Mouse (Mus musculus): ENCODE measurements at regions not wholly inside any gene's neighbourhood (a gene's known extent, or its start where the extent isn't known, plus 50 kb on each side); places are given as distances from the start of the nearest gene placed in this dataset.

- no peak for DNase-seq
Observed at GRCm38 (mm10) chr19:55985518-55985917, 243.9 kb downstream of the Tcf7l2 start.

GRCm38 (mm10) chr19:55991791-55992726, 250.4 kb downstream of the Tcf7l2 start:
- no peak for DNase-seq

GRCm38 (mm10) chr19:55992727-55993066, 251.1 kb downstream of the Tcf7l2 start:
- no peak for DNase-seq

GRCm38 (mm10) chr19:55995721-55996120, 254.1 kb downstream of the Tcf7l2 start:
- no peak for DNase-seq

- DNase-seq = no peak
Observed at GRCm38 (mm10) chr19:55998454-55999180, 257.0 kb downstream of the Tcf7l2 start.

- DNase-seq = no peak
Observed at GRCm38 (mm10) chr19:55999409-55999808, 257.8 kb downstream of the Tcf7l2 start.

GRCm38 (mm10) chr19:56001428-56001827, 259.8 kb downstream of the Tcf7l2 start:
- DNase-seq = no peak

- DNase-seq = no peak
Observed at GRCm38 (mm10) chr19:56005886-56006285, 264.3 kb downstream of the Tcf7l2 start.

GRCm38 (mm10) chr19:56007433-56007832, 265.8 kb downstream of the Tcf7l2 start:
- DNase-seq = no peak

- DNase-seq = no peak
Observed at GRCm38 (mm10) chr19:56010766-56011165, 269.1 kb downstream of the Tcf7l2 start.

GRCm38 (mm10) chr19:56011292-56011691, 269.7 kb downstream of the Tcf7l2 start:
- DNase-seq = no peak

- no peak for DNase-seq
Observed at GRCm38 (mm10) chr19:56016548-56017346, 270.2 kb upstream of the Habp2 start.

GRCm38 (mm10) chr19:56017524-56017923, 269.4 kb upstream of the Habp2 start:
- DNase-seq = no peak

GRCm38 (mm10) chr19:56019143-56019542, 267.8 kb upstream of the Habp2 start:
- DNase-seq = no peak

- DNase-seq = no peak
Observed at GRCm38 (mm10) chr19:56022348-56022747, 264.6 kb upstream of the Habp2 start.

- no peak for DNase-seq
Observed at GRCm38 (mm10) chr19:56024599-56024998, 262.3 kb upstream of the Habp2 start.

GRCm38 (mm10) chr19:56029428-56030281, 257.3 kb upstream of the Habp2 start:
- DNase-seq = no peak

- no peak for DNase-seq
Observed at GRCm38 (mm10) chr19:56030401-56030925, 256.5 kb upstream of the Habp2 start.

GRCm38 (mm10) chr19:56034552-56034951, 252.4 kb upstream of the Habp2 start:
- DNase-seq = no peak

- no peak for DNase-seq
Observed at GRCm38 (mm10) chr19:56037584-56037983, 249.4 kb upstream of the Habp2 start.

GRCm38 (mm10) chr19:56039091-56040004, 247.6 kb upstream of the Habp2 start:
- DNase-seq = no peak
